Mouse (Mus musculus) E14TG2a.4 (cell line): ENCODE data around the gene Mt2.

Experiments used
- CTCF ChIP-seq: conservative IDR thresholded peaks from 2 replicates; pipeline ENCODE4 v1.5.1; 2014; ENCODE audit warnings: low read length
- POU5F1 ChIP-seq: IDR thresholded peaks from 2 replicates; pipeline ENCODE4 v1.6.1; 2014; ENCODE audit warnings: low read length, borderline replicate concordance

DNA sequence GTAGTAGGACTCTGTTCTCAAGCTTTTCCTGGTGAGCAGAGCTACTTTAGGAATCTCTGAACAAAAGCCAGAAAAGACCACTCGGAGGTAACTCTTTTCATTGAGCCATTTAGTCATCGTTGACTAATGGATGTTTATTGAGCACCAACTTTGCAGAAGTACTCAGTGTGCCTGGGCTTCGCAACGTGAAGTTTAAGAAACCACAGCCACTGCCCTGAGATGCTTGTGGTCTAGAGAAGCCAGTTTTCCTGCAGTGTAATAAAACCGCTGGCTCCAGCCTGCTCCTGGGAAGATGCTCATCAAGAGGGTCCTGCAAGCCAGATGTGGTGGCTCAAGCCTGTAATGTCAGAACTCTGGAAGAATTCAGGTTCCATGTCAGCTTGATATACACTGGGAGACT lies 40.4 kb upstream of the Mt2 start:
- TF ChIP-seq CTCF (no peak), POU5F1 (no peak)
